In the genomic region with DNA sequence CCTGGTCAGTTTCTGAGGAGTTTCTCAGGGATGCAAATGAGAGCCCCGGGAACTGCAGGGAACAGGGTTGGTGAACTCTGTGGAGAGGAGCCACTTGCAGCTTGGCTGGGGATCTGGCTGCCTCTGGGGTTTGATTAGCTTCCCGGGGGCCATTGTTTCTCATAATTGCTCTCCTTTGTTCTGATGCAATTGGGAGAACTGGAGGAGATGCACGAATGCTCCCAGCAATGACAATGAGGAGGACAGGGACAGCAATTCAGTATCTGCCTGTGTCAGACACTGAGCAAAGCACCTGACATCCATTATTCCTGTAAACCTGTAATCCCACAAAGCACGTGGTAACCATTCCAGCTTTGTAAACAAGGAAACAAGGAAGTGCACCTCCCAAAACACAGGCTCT, we compare ENCODE assay signal across 25 mouse cellular contexts. TPM values are rescaled to one million over a fixed set of nuclear protein-coding genes. Genes with fewer than 3 reads are reported as not detected.
A peak's percentile ranks its signal among the peaks of the same experiment; 100 is the strongest.
DNase-seq lines count a peak whose midpoint lies in the region; ATAC-seq and TF ChIP-seq lines count a peak whose summit lies in the region.
"Had no signal": no experiment of that assay in that cellular context is flagged by ENCODE, and none has a peak within 500 bp of the region (broad histone marks: within the 10 kb centered on the region; RNA-seq: fewer than 3 reads in every experiment).

No protein-coding gene starts in this region.

- in situ Hi-C loops in ES-E14 (cut with MboI; ENCODE audit: low sequenced_read_pairs in 2 of 2, unreplicated experiment in 2 of 2), result loop anchor here in 1 of 2 experiments (5.0 kb wide), 1 partner anchor 38 kb away; no protein-coding TSS in a partner anchor

- no peak for DNase-seq in forebrain, postnatal 0 days
- DNase-seq in ES-E14 (ENCODE audit: low read depth, low spot score) (peak; percentile 91), ZHBTc4 (ENCODE audit: low read depth, low spot score) (peak; percentile 97)
- DNase-seq in retina, postnatal 1 day, result peak; percentile 89
- no peak for DNase-seq in kidney, postnatal 36 days
- DNase-seq in thymus, postnatal 36 days, result no peak
- no peak for DNase-seq in left cerebral cortex, postnatal 25 days (ENCODE audit: low spot score in 2 of 2)
- DNase-seq: adrenal gland, postnatal 10 days; cerebellum, adult 8-10 months; cerebellum, postnatal 25 days; gastrocnemius, postnatal 10 days; heart, adult 2 months; heart, postnatal 14 days; kidney, adult 2 months had no signal

- H3K4me1 ChIP-seq in forebrain, postnatal 0 days (ENCODE audit: insufficient read depth), result no peaks in the 10 kb centered on the region
- peaks cover 6% of the 10 kb centered on the region; the same call in 1 of the 2 replicates for H3K4me1 ChIP-seq in forebrain, embryonic 13.5 days
- peaks cover 0 to 11% of the 10 kb centered on the region in 2 experiments; a peak in 3 of 4 replicates for H3K4me1 ChIP-seq in ES-E14 (ENCODE audit: control insufficient read depth in 2 of 2, insufficient read depth in 2 of 2, low read length in 2 of 2, poor library complexity in 1 of 2)
- H3K4me1 ChIP-seq: embryonic facial prominence, embryonic 12.5 days; heart, embryonic 15.5 days; hindbrain, embryonic 15.5 days had no signal

- ATAC-seq in forebrain, postnatal 0 days, result peak; percentile 29; the same call in 1 of the 2 replicates
- ATAC-seq in forebrain, embryonic 13.5 days, result no peak
- ATAC-seq: intestine, embryonic 16.5 days; Patski had no signal

- intact Hi-C loops in left cerebral cortex, postnatal 25 days (cut with DNase I), result no loop called here

- WGBS in forebrain, postnatal 0 days, result 15% methylated on average over 4 of the region's 4 CpGs
- 18% methylated on average over 4 of the region's 4 CpGs for WGBS in forebrain, embryonic 13.5 days

- H3K4me3 ChIP-seq in forebrain, postnatal 0 days (ENCODE audit: low read depth, low read length), result no peak overlapping the region
- H3K4me3 ChIP-seq in forebrain, embryonic 13.5 days, result no peak overlapping the region
- no peak overlapping the region for H3K4me3 ChIP-seq in ES-E14 (ENCODE audit: insufficient read depth in 1 of 2, low read depth in 1 of 2, low read length in 2 of 2, poor library complexity in 1 of 2, severe bottlenecking in 1 of 2)
- H3K4me3 ChIP-seq: embryonic facial prominence, embryonic 12.5 days; heart, adult 2 months; heart, embryonic 15.5 days; hindbrain, embryonic 15.5 days had no signal

- H3K27ac ChIP-seq in forebrain, postnatal 0 days (ENCODE audit: low read depth, low read length), result peak overlapping the region; percentile 29
- no peak overlapping the region for H3K27ac ChIP-seq in forebrain, embryonic 13.5 days
- peak overlapping the region; percentile 97 for H3K27ac ChIP-seq in ES-E14 (ENCODE audit: insufficient read depth, low read depth, low read length, poor library complexity, severe bottlenecking)
- H3K27ac ChIP-seq: embryonic facial prominence, embryonic 12.5 days; heart, adult 2 months; heart, embryonic 15.5 days; hindbrain, embryonic 15.5 days had no signal

- no peak overlapping the region for H3K9ac ChIP-seq in forebrain, postnatal 0 days
- no peak overlapping the region for H3K9ac ChIP-seq in forebrain, embryonic 13.5 days
- H3K9ac ChIP-seq in ES-E14 (ENCODE audit: insufficient read depth, low read depth, low read length, poor library complexity, severe bottlenecking), result no peak overlapping the region
- H3K9ac ChIP-seq: embryonic facial prominence, embryonic 12.5 days; heart, embryonic 15.5 days; hindbrain, embryonic 15.5 days had no signal

- H3K9me3 ChIP-seq in forebrain, postnatal 0 days (ENCODE audit: low read length), result no peaks in the 10 kb centered on the region
- no peaks in the 10 kb centered on the region for H3K9me3 ChIP-seq in forebrain, embryonic 13.5 days (replicated peaks)
- H3K9me3 ChIP-seq in ES-E14 (ENCODE audit: control insufficient read depth, insufficient read depth, low read depth, low read length), result 0 out of 2 replicates have a peak, but pooled peaks cover 2% of the 10 kb centered on the region
- H3K9me3 ChIP-seq: embryonic facial prominence, embryonic 12.5 days; heart, embryonic 15.5 days; hindbrain, embryonic 15.5 days had no signal

- no peak overlapping the region for H3K4me2 ChIP-seq in forebrain, postnatal 0 days (ENCODE audit: low read depth)
- no peak overlapping the region for H3K4me2 ChIP-seq in forebrain, embryonic 13.5 days
- H3K4me2 ChIP-seq: embryonic facial prominence, embryonic 12.5 days; heart, embryonic 11.5 days; heart, embryonic 15.5 days; hindbrain, embryonic 15.5 days had no signal

- no peak for TF ChIP-seq CTCF in forebrain, postnatal 0 days (IDR thresholded peaks at IDR 0.05; ENCODE audit: low read depth)

- H3K36me3 ChIP-seq in forebrain, postnatal 0 days (ENCODE audit: insufficient read depth), result no peaks in the 10 kb centered on the region
- H3K36me3 ChIP-seq in forebrain, embryonic 13.5 days (ENCODE audit: poor library complexity, severe bottlenecking), result no peaks in the 10 kb centered on the region
- no peaks in the 10 kb centered on the region for H3K36me3 ChIP-seq in ES-E14 (ENCODE audit: control insufficient read depth, insufficient read depth, low read length, poor library complexity, severe bottlenecking)
- H3K36me3 ChIP-seq: embryonic facial prominence, embryonic 12.5 days; heart, embryonic 15.5 days; hindbrain, embryonic 15.5 days had no signal

- H3K27me3 ChIP-seq in forebrain, postnatal 0 days (ENCODE audit: insufficient read depth, low read length), result no peaks in the 10 kb centered on the region
- H3K27me3 ChIP-seq in forebrain, embryonic 13.5 days, result no peaks in the 10 kb centered on the region
- H3K27me3 ChIP-seq: embryonic facial prominence, embryonic 12.5 days; hindbrain, embryonic 15.5 days had no signal

TF ChIP-seq in ES-E14, 5 proteins besides CTCF, POLR2A, EP300 and RAD21:
- TF ChIP-seq ZNF384 (IDR thresholded peaks at IDR 0.05; ENCODE audit: low read depth, low read length) (no peak), CHD2 (IDR thresholded peaks at IDR 0.05; ENCODE audit: low read depth, low read length) (0 out of 2 replicates have a peak, but pooled peaks have one; percentile 14)

RNA-seq across cellular contexts. Expression of gene Fxyd6, which starts 20.8 kb away (rescaled TPM):
- 412 and 499 TPM in 2 replicates for total RNA-seq in forebrain, postnatal 0 days (2014; rRNA removed)
- polyA plus RNA-seq in forebrain, postnatal 0 days (2015; fragmentation: Nextera tagmentation; extraction: Ambion mirVana), result 739 and 836 TPM in 2 replicates
- polyA plus RNA-seq in forebrain, embryonic 13.5 days (2015; fragmentation: Nextera tagmentation; extraction: Ambion mirVana), result 291 and 322 TPM in 2 replicates
- total RNA-seq in ES-E14 (2012; rRNA removed), result 98.9 and 211 TPM in 2 replicates
- total RNA-seq in left cerebral cortex, postnatal 25 days (2021), result 100 to 1,000 TPM; 105 to 131 TPM
- total RNA-seq: hematopoietic stem cell, adult 5-6 weeks; MEL had no signal
- polyA plus RNA-seq: C2C12 had no signal

RNA-seq across cellular contexts. Expression of gene Tmprss13, which starts 30.3 kb away (rescaled TPM):
- total RNA-seq in forebrain, postnatal 0 days (2014; rRNA removed), result not detected in 2 replicates
- 0.05 TPM in 1 of 2 replicates, not detected in the other for polyA plus RNA-seq in forebrain, postnatal 0 days (2015; fragmentation: Nextera tagmentation; extraction: Ambion mirVana)
- not detected in 2 replicates for polyA plus RNA-seq in forebrain, embryonic 13.5 days (2015; fragmentation: Nextera tagmentation; extraction: Ambion mirVana)
- 0.22 and 0.90 TPM in 2 replicates for total RNA-seq in ES-E14 (2012; rRNA removed)
- not detected for total RNA-seq in left cerebral cortex, postnatal 25 days (2021)
- total RNA-seq: hematopoietic stem cell, adult 5-6 weeks; MEL had no signal
- polyA plus RNA-seq: C2C12; cortical plate, adult 2 months; hindbrain, embryonic 15.5 days; Patski had no signal

RNA-seq across cellular contexts. Expression of gene Fxyd2, which starts 50.3 kb away (rescaled TPM):
- total RNA-seq in forebrain, postnatal 0 days (2014; rRNA removed), result 22.6 and 22.7 TPM in 2 replicates
- polyA plus RNA-seq in forebrain, postnatal 0 days (2015; fragmentation: Nextera tagmentation; extraction: Ambion mirVana), result 15.9 and 16.6 TPM in 2 replicates
- 3.0 and 5.6 TPM in 2 replicates for polyA plus RNA-seq in forebrain, embryonic 13.5 days (2015; fragmentation: Nextera tagmentation; extraction: Ambion mirVana)
- total RNA-seq in ES-E14 (2012; rRNA removed), result 2.2 and 2.5 TPM in 2 replicates
- total RNA-seq in left cerebral cortex, postnatal 25 days (2021), result 10 to 100 TPM in 1 of 2 experiments, 1 to 10 TPM in 1; 7.2 to 13.1 TPM
- total RNA-seq: hematopoietic stem cell, adult 5-6 weeks; MEL had no signal
- polyA plus RNA-seq: C2C12 had no signal

Comparison
In these comparisons a context has a peak if more than half of its experiments do, and no peak if none do; other contexts are left out.
1. DNase-seq: peak in ES-E14 (single experiment), ZHBTc4 (single experiment) and retina, postnatal 1 day (single experiment); none in forebrain, postnatal 0 days (single experiment), kidney, postnatal 36 days (0 of 2), thymus, postnatal 36 days (0 of 2) and left cerebral cortex, postnatal 25 days (0 of 2).